ENCODE assay signal across 8 mouse cellular contexts in the genomic region with DNA sequence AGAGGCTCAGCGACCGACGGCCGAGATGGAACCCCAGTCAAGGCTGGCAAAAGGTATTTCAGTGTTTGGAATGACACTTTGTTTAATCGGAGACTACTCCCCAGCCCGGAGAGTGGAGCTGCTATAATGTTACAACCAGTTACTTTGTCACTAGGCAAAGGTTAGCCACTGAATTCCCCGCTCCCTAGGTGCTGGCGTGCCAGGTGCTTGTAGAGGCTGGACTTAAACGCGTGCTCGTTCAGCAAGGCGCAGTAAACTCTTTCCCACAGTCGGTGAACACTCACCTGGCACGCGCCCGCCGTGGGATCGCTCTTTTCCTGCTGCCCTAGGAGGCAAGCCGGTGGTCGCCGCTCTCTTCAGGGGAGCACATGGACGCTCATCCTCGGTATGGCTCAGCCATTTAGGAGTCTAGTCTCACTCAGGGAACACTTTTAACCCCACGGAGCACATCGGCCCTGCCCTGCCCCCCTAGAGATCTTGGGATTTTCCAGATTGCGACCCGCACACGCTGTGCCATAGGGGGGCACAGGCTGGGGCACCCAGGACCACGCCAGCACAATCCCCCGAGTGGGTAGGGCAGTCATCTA. TPM values are rescaled to one million over a fixed set of nuclear protein-coding genes. Genes with fewer than 3 reads are reported as not detected.
A peak's percentile ranks its signal among the peaks of the same experiment; 100 is the strongest.
DNase-seq lines count a peak whose midpoint lies in the region; ATAC-seq and TF ChIP-seq lines count a peak whose summit lies in the region.

No protein-coding gene starts in this region.

- H3K9ac ChIP-seq in lung, embryonic 16.5 days (ENCODE audit: low read length) = peak overlapping the region; percentile 69
- peak overlapping the region; percentile 86 for H3K9ac ChIP-seq in kidney, embryonic 14.5 days (ENCODE audit: low read depth, low read length)
- peak overlapping the region; percentile 72 for H3K9ac ChIP-seq in midbrain, embryonic 16.5 days (ENCODE audit: low read depth, low read length)

- TF ChIP-seq CTCF in embryonic fibroblast, embryonic 13.5 days (IDR thresholded peaks at IDR 0.05; ENCODE audit: borderline replicate concordance, insufficient read depth, low read length) = no peak

- 2% methylated on average over 30 of the region's 30 CpGs for WGBS in lung, embryonic 16.5 days
- under 1% methylated on average over 30 of the region's 30 CpGs for WGBS in kidney, embryonic 14.5 days
- WGBS in midbrain, embryonic 16.5 days = 2% methylated on average over 30 of the region's 30 CpGs

- H3K27me3 ChIP-seq in lung, embryonic 16.5 days (ENCODE audit: control insufficient read depth, insufficient read depth, low read depth, low read length) = no peaks in the 10 kb centered on the region
- no peaks in the 10 kb centered on the region for H3K27me3 ChIP-seq in kidney, embryonic 14.5 days (ENCODE audit: control insufficient read depth, insufficient read depth, low read length)
- H3K27me3 ChIP-seq in midbrain, embryonic 16.5 days (ENCODE audit: control insufficient read depth, insufficient read depth, low read depth, low read length) = no peaks in the 10 kb centered on the region

- H3K36me3 ChIP-seq in lung, embryonic 16.5 days (ENCODE audit: control insufficient read depth, insufficient read depth, low read length) = no peaks in the 10 kb centered on the region
- peaks cover 7% of the 10 kb centered on the region; the same call in 1 of the 2 replicates for H3K36me3 ChIP-seq in kidney, embryonic 14.5 days (ENCODE audit: control insufficient read depth, insufficient read depth, low read length)
- no peaks in the 10 kb centered on the region for H3K36me3 ChIP-seq in midbrain, embryonic 16.5 days (ENCODE audit: control insufficient read depth, insufficient read depth, low read length)

- ATAC-seq in lung, embryonic 16.5 days (ENCODE audit: low read depth) = peak; percentile 4
- ATAC-seq in kidney, embryonic 14.5 days (ENCODE audit: low FRiP score, low TSS enrichment) = peak; percentile 0; the same call in 1 of the 2 replicates
- ATAC-seq in midbrain, embryonic 16.5 days = peak; percentile 71; the same call in 1 of the 2 replicates

- H3K4me1 ChIP-seq in lung, embryonic 16.5 days (replicated peaks; ENCODE audit: control insufficient read depth, insufficient read depth, low read length) = peaks cover 41% of the 10 kb centered on the region
- peaks cover 11% of the 10 kb centered on the region for H3K4me1 ChIP-seq in embryonic fibroblast, embryonic 13.5 days (ENCODE audit: control insufficient read depth, insufficient read depth, low read length)
- H3K4me1 ChIP-seq in kidney, embryonic 14.5 days (ENCODE audit: control insufficient read depth, insufficient read depth, low read length) = peaks cover 46% of the 10 kb centered on the region
- peaks cover 28% of the 10 kb centered on the region for H3K4me1 ChIP-seq in midbrain, embryonic 16.5 days (ENCODE audit: control insufficient read depth, insufficient read depth, low read length)

- TF ChIP-seq POLR2A in embryonic fibroblast, embryonic 13.5 days (IDR thresholded peaks at IDR 0.05; ENCODE audit: low read depth, low read length) = no peak; the same call in 1 of the 2 replicates

- no peak for DNase-seq in lung, postnatal 25 days (ENCODE audit: low spot score)
- no peak for DNase-seq in c-Kit-positive CD71-positive TER-119-positive erythroid progenitor cells, embryonic 14.5 days (ENCODE audit: low spot score)
- DNase-seq in right cerebral cortex, adult 18-20 months = no peak
- no peak for DNase-seq in adrenal gland, adult 8-10 months

- H3K9me3 ChIP-seq in lung, embryonic 16.5 days (ENCODE audit: control insufficient read depth, low read length) = no peaks in the 10 kb centered on the region
- no peaks in the 10 kb centered on the region for H3K9me3 ChIP-seq in kidney, embryonic 14.5 days (ENCODE audit: control insufficient read depth, low read length)
- no peaks in the 10 kb centered on the region for H3K9me3 ChIP-seq in midbrain, embryonic 16.5 days (replicated peaks; ENCODE audit: control insufficient read depth, low read length, poor library complexity, severe bottlenecking)

- H3K4me3 ChIP-seq in lung, embryonic 16.5 days (ENCODE audit: low read length) = peak overlapping the region; percentile 91
- peak overlapping the region; percentile 87 for H3K4me3 ChIP-seq in embryonic fibroblast, embryonic 13.5 days (ENCODE audit: insufficient read depth, low read length)
- peak overlapping the region; percentile 91 for H3K4me3 ChIP-seq in kidney, embryonic 14.5 days (ENCODE audit: low read length)
- H3K4me3 ChIP-seq in midbrain, embryonic 16.5 days (ENCODE audit: low read depth, low read length) = peak overlapping the region; percentile 80

- H3K27ac ChIP-seq in lung, embryonic 16.5 days (ENCODE audit: low read length) = no peak overlapping the region
- H3K27ac ChIP-seq in embryonic fibroblast, embryonic 13.5 days (ENCODE audit: insufficient read depth, low read length) = peak overlapping the region; percentile 72
- H3K27ac ChIP-seq in kidney, embryonic 14.5 days (ENCODE audit: low read depth, low read length) = no peak overlapping the region
- no peak overlapping the region for H3K27ac ChIP-seq in midbrain, embryonic 16.5 days (ENCODE audit: low read length)

- peak overlapping the region; percentile 95 for H3K4me2 ChIP-seq in lung, embryonic 16.5 days (ENCODE audit: low read depth, low read length)
- peak overlapping the region; percentile 84 for H3K4me2 ChIP-seq in kidney, embryonic 14.5 days (replicated peaks; ENCODE audit: low read depth, low read length)
- H3K4me2 ChIP-seq in midbrain, embryonic 16.5 days (ENCODE audit: low read length) = peak overlapping the region; percentile 83

RNA-seq across cellular contexts. Expression of gene Map2k3, which starts 0.5 kb away (rescaled TPM):
- 110 and 114 TPM in 2 replicates for polyA plus RNA-seq in lung, embryonic 16.5 days (2015; fragmentation: Nextera tagmentation; extraction: Ambion mirVana)
- polyA plus RNA-seq in embryonic fibroblast, embryonic 13.5 days (2011; ENCODE audit: insufficient read length, low read depth, missing spikeins) = 53.3 and 59.2 TPM in 2 replicates
- polyA plus RNA-seq in kidney, embryonic 14.5 days (2014; fragmentation: Nextera tagmentation; extraction: Ambion mirVana) = 69.0 and 106 TPM in 2 replicates
- polyA plus RNA-seq in midbrain, embryonic 16.5 days (2015; fragmentation: Nextera tagmentation; extraction: Ambion mirVana) = 27.1 and 29.5 TPM in 2 replicates
- total RNA-seq in adrenal gland, adult 8-10 months (2022) = 100 to 1,000 TPM in 3 of 4 experiments, 10 to 100 TPM in 1; 99.8 to 162 (median 122) TPM

RNA-seq across cellular contexts. Expression of gene Natd1, which starts 16.8 kb away (rescaled TPM):
- polyA plus RNA-seq in lung, embryonic 16.5 days (2015; fragmentation: Nextera tagmentation; extraction: Ambion mirVana) = 19.9 and 21.6 TPM in 2 replicates
- 11.7 and 15.1 TPM in 2 replicates for polyA plus RNA-seq in embryonic fibroblast, embryonic 13.5 days (2011; ENCODE audit: insufficient read length, low read depth, missing spikeins)
- 15.7 and 25.0 TPM in 2 replicates for polyA plus RNA-seq in kidney, embryonic 14.5 days (2014; fragmentation: Nextera tagmentation; extraction: Ambion mirVana)
- polyA plus RNA-seq in midbrain, embryonic 16.5 days (2015; fragmentation: Nextera tagmentation; extraction: Ambion mirVana) = 24.9 and 26.5 TPM in 2 replicates
- total RNA-seq in adrenal gland, adult 8-10 months (2022) = 10 to 100 TPM; 22.4 to 27.7 (median 25.4) TPM

RNA-seq across cellular contexts. Expression of gene Tmem11, which starts 52.3 kb away (rescaled TPM):
- polyA plus RNA-seq in lung, embryonic 16.5 days (2015; fragmentation: Nextera tagmentation; extraction: Ambion mirVana) = 57.6 and 62.5 TPM in 2 replicates
- 31.9 and 34.2 TPM in 2 replicates for polyA plus RNA-seq in embryonic fibroblast, embryonic 13.5 days (2011; ENCODE audit: insufficient read length, low read depth, missing spikeins)
- 72.8 and 72.9 TPM in 2 replicates for polyA plus RNA-seq in kidney, embryonic 14.5 days (2014; fragmentation: Nextera tagmentation; extraction: Ambion mirVana)
- polyA plus RNA-seq in midbrain, embryonic 16.5 days (2015; fragmentation: Nextera tagmentation; extraction: Ambion mirVana) = 53.5 and 54.5 TPM in 2 replicates
- 10 to 100 TPM; 33.6 to 47.6 (median 38.0) TPM for total RNA-seq in adrenal gland, adult 8-10 months (2022)

Comparison
In these comparisons a context has a peak if more than half of its experiments do, and no peak if none do; other contexts are left out.
1. ATAC-seq: peak in every context shown above with its lines; median percentile 71 in midbrain, embryonic 16.5 days; 4 in lung, embryonic 16.5 days; 0 in kidney, embryonic 14.5 days.